Mouse (Mus musculus) CH12.LX (cell line): ENCODE measurements around the gene Senp7. TPM values are rescaled to one million over a fixed set of nuclear protein-coding genes. Genes with fewer than 3 reads are reported as not detected.
"Not testable (repeated sequence)": the region's sequence is repeated elsewhere in the genome, so short reads cannot be mapped to it uniquely, and the experiment has no call there.

Source experiments
- DNase-seq: peaks from one replicate; pipeline ENCODE4 v3.0.0-alpha.2; 2013; ENCODE audit errors: extremely low read depth
- H3K27ac ChIP-seq: 2 replicates; pipeline ENCODE4 v1.5.1; 2012; ENCODE audit warnings: low read depth, mild to moderate bottlenecking, control low read depth, moderate library complexity; ENCODE audit not compliant: insufficient read depth
- H3K27me3 ChIP-seq: replicated peaks from 2 replicates; pipeline ENCODE3; 2012; ENCODE audit warnings: inconsistent platforms
- H3K36me3 ChIP-seq, 2 experiments: replicated peaks in 1 of 2; 2 replicates each; pipeline versions ENCODE3 to v1.6.1; 2012; ENCODE audit warnings: inconsistent platforms in 1 of 2, low read length in 1 of 2, mild to moderate bottlenecking in 1 of 2, mixed read lengths in 1 of 2, moderate library complexity in 1 of 2; ENCODE audit not compliant: control insufficient read depth in 1 of 2, insufficient read depth in 1 of 2
- H3K4me1 ChIP-seq, 2 experiments: 2 replicates each; pipeline ENCODE4 v1.6.1; 2012; ENCODE audit warnings: inconsistent platforms in 1 of 2, moderate library complexity in 1 of 2; ENCODE audit not compliant: insufficient read depth in 2 of 2, control insufficient read depth in 1 of 2
- H3K4me2 ChIP-seq: 2 replicates; pipeline ENCODE4 v1.6.1; 2012; ENCODE audit warnings: low read depth, mild to moderate bottlenecking, control low read depth; ENCODE audit not compliant: poor library complexity, insufficient read depth, severe bottlenecking
- H3K4me3 ChIP-seq, 3 experiments: fragments of 150-350 bp in 1 of 3; sonication (generic) in 1 of 3; replicated peaks in 1 of 3; 2 replicates each; pipeline versions ENCODE3 to v1.5.1; 2011 to 2012; ENCODE audit warnings: low read depth in 2 of 3, low read length in 2 of 3, mild to moderate bottlenecking in 2 of 3, moderate library complexity in 2 of 3, control low read depth in 1 of 3, improper control_type of control experiment in 1 of 3, inconsistent platforms in 1 of 3, mixed read lengths in 1 of 3; ENCODE audit not compliant: poor library complexity in 1 of 3
- H3K79me2 ChIP-seq: replicated peaks from 2 replicates; pipeline ENCODE4 v1.6.1; 2012; ENCODE audit warnings: mild to moderate bottlenecking, moderate library complexity; ENCODE audit not compliant: control insufficient read depth, poor library complexity, insufficient read depth, severe bottlenecking; ENCODE audit errors: extremely low read depth
- H3K9ac ChIP-seq: 2 replicates; pipeline ENCODE4 v1.6.1; 2012; ENCODE audit warnings: low read depth, mild to moderate bottlenecking, control low read depth, moderate library complexity; ENCODE audit not compliant: insufficient read depth
- H3K9me3 ChIP-seq: replicated peaks from 2 replicates; pipeline ENCODE3; 2012; ENCODE audit warnings: low read length, inconsistent platforms, mixed read lengths
- CHD1 ChIP-seq: IDR thresholded peaks from 2 replicates; pipeline ENCODE4 v1.6.1; 2012; ENCODE audit warnings: low read depth, low read length, improper control_type of control experiment, inconsistent platforms
- CHD2 ChIP-seq: IDR thresholded peaks from 2 replicates; pipeline ENCODE4 v1.6.1; 2011; ENCODE audit warnings: low read length, improper control_type of control experiment
- IRF4 ChIP-seq: IDR thresholded peaks from 2 replicates; pipeline ENCODE4 v1.6.1; 2014; ENCODE audit warnings: low read depth, mild to moderate bottlenecking, inconsistent platforms, low read length, improper control_type of control experiment
- JUND ChIP-seq: conservative IDR thresholded peaks from 2 replicates; pipeline ENCODE4 v1.6.1; 2011; ENCODE audit warnings: low read depth, low read length, improper control_type of control experiment
- MAFK ChIP-seq: IDR thresholded peaks from 2 replicates; pipeline ENCODE4 v1.6.1; 2011; ENCODE audit warnings: low read length, improper control_type of control experiment; ENCODE audit not compliant: insufficient replicate concordance
- NRF1 ChIP-seq: IDR thresholded peaks from 2 replicates; pipeline ENCODE4 v1.6.1; 2014; ENCODE audit warnings: low read depth, mild to moderate bottlenecking, inconsistent platforms, low read length, improper control_type of control experiment, moderate library complexity
- ZMIZ1 ChIP-seq: IDR thresholded peaks from 2 replicates; pipeline ENCODE4 v1.6.1; 2012; ENCODE audit warnings: low read depth, mild to moderate bottlenecking, inconsistent platforms, low read length, improper control_type of control experiment
- dilution Hi-C: fragments of 300-500 bp; cut with MboI; formaldehyde crosslinking; loops from 2 replicates; pipeline ENCODE4 v1.14.3; 2020; ENCODE audit warnings: low sequenced_read_pairs; ENCODE audit not compliant: extremely low pct_unique_long_range_greater_than_20kb, extremely low pct_ligation_motif_present
- in situ Hi-C: fragments of 300-500 bp; cut with MboI; formaldehyde crosslinking; loops from 3 replicates; pipeline ENCODE4 v1.14.3; 2019; ENCODE audit warnings: low sequenced_read_pairs, low pct_ligation_motif_present, low pct_unique_long_range_greater_than_20kb, mixed read lengths
- polyA plus RNA-seq: library from polyadenylated mRNA; unstranded; fragments of >175 nt; gene quantifications from 2 replicates; pipeline ENCODE4 v1.2.1, GENCODE M21; 2012; ENCODE audit warnings: low read depth; ENCODE audit not compliant: insufficient read length
- total RNA-seq, 2 experiments: library from RNA; depleted of rRNA; stranded (reverse); fragments of 300-350 nt in 1 of 2; fragments of >200 nt in 1 of 2; gene quantifications; 2 replicates each; pipeline ENCODE4 v1.2.3; 2012 to 2014

Gene Senp7
- total and polyA plus RNA-seq, 3 experiments = 12.3 to 26.4 (median 15.5) TPM

GRCm38 (mm10) chr16:56086336-56086735, 38.2 kb downstream of the Senp7 start:
- dilution Hi-C loops = no loop called here
- in situ Hi-C loops = no loop called here

DNA sequence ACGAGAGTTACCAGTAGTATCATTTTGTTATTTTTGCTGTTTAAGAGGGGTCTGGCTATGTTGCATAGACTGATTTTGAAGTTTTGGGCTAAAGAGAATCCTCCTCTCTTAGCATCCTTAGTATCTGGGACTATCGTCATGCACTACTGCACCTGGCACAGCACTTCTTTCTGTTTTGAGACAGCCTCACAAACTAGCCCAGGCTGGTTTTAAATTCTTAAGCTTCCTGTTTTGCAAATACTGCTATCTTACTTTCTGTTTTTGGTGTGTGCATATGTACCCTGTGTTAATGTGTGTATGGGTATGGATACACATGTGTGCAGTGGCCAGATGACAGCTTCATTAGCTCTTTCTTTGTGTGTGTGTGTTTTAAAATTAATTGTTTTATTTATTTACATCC, 42.2 kb downstream of the Senp7 start:
- Histone ChIP-seq H3K9ac (no peak overlapping the region), H3K4me1 (peaks cover 0 to 19% of the 10 kb centered on the region in 2 experiments; a peak in 2 of 4 replicates), H3K9me3 (no peaks in the 10 kb centered on the region), H3K79me2 (0 out of 2 replicates have a peak, but pooled peaks cover 2% of the 10 kb centered on the region), H3K27ac (no peak overlapping the region), H3K27me3 (no peaks in the 10 kb centered on the region), H3K4me2 (peak overlapping the region; percentile 22; the same call in 1 of the 2 replicates), H3K36me3 (peaks cover 7 to 29% of the 10 kb centered on the region in 2 experiments), H3K4me3 (no peak overlapping the region)
- DNase-seq = peak; percentile 42
- TF ChIP-seq IRF4 (peak; percentile 23; the same call in 1 of the 2 replicates), CHD2 (no peak), JUND (no peak), CHD1 (peak; percentile 80; the same call in 1 of the 2 replicates)
- dilution Hi-C loops = no loop called here
- in situ Hi-C loops = no loop called here

More at GRCm38 (mm10) chr16:56086336-56086735, 38.2 kb downstream of the Senp7 start:
- no peak for DNase-seq
- TF ChIP-seq NRF1 = no peak
- no peak for TF ChIP-seq CHD2
- no peak for TF ChIP-seq CHD1
- TF ChIP-seq ZMIZ1 = no peak
- Histone ChIP-seq H3K9me3 (no peaks in the 10 kb centered on the region), H3K4me1 (peaks cover 0 to 23% of the 10 kb centered on the region in 2 experiments; a peak in 2 of 4 replicates), H3K36me3 (peaks cover 7 to 28% of the 10 kb centered on the region in 2 experiments), H3K4me3 (no peak overlapping the region), H3K27ac (no peak overlapping the region), H3K9ac (no peak overlapping the region), H3K79me2 (0 out of 2 replicates have a peak, but pooled peaks cover 2% of the 10 kb centered on the region), H3K27me3 (no peaks in the 10 kb centered on the region), H3K4me2 (no peak overlapping the region)

DNA sequence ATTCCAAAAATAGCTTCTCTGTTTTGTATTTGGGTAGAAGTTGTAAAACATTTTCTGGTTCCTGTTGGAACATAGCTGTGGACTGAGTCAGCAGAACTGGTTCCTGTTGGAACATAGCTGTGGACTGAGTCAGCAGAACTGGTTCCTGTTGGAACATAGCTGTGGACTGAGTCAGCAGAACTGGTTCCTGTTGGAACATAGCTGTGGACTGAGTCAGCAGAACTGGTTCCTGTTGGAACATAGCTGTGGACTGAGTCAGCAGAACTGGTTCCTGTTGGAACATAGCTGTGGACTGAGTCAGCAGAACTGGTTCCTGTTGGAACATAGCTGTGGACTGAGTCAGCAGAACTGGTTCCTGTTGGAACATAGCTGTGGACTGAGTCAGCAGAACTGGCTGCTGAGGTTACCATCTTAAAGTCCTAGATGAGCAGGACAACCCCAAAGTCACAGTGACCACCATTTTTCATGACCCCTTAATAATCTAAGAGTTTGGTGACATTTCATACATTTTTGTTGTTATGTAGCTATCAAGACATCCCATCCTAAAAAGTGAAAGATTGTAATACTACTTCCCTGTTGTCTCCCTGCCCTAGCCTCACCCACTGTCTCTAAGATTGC, 48.4 kb downstream of the Senp7 start:
- H3K4me2 ChIP-seq, H3K27me3 ChIP-seq, H3K27ac ChIP-seq, H3K9me3 ChIP-seq, H3K9ac ChIP-seq, H3K4me3 ChIP-seq, H3K79me2 ChIP-seq, dilution Hi-C loops, DNase-seq, in situ Hi-C loops: not testable (repeated sequence)
- H3K36me3 ChIP-seq = peaks cover 14 to 44% of the 10 kb centered on the region in 2 experiments
- H3K4me1 ChIP-seq = peaks cover 2 to 16% of the 10 kb centered on the region in 2 experiments; a peak in 2 of 4 replicates
- peak; percentile 78; the same call in 1 of the 2 replicates for TF ChIP-seq MAFK
